Mouse (Mus musculus) midbrain, embryonic 16.5 days (tissue): ENCODE results near the gene Rpp21. TPM values are rescaled to one million over a fixed set of nuclear protein-coding genes. Genes with fewer than 3 reads are reported as not detected.

Source experiments
- ATAC-seq: fragments of 200-750 bp; cut with Nextera tagmentation; 2 replicates; pipeline ENCODE4 v1.8.0; 2017; ENCODE audit warnings: moderate TSS enrichment
- H3K27ac ChIP-seq: fragments of 300-500 bp; sonication (generic); 2 replicates; pipeline ENCODE4 v1.5.1; 2014; ENCODE audit warnings: mild to moderate bottlenecking, low read length, mixed read lengths
- H3K27me3 ChIP-seq: fragments of 300-500 bp; sonication (generic); 2 replicates; pipeline ENCODE4 v1.6.1; 2014; ENCODE audit warnings: low read depth, low read length, mixed read lengths; ENCODE audit not compliant: control insufficient read depth, insufficient read depth
- H3K36me3 ChIP-seq: fragments of 300-500 bp; sonication (generic); 2 replicates; pipeline ENCODE4 v1.6.1; 2014; ENCODE audit warnings: mild to moderate bottlenecking, low read length, moderate library complexity, mixed read lengths; ENCODE audit not compliant: control insufficient read depth, insufficient read depth
- H3K4me1 ChIP-seq: fragments of 300-500 bp; sonication (generic); 2 replicates; pipeline ENCODE4 v1.6.1; 2014; ENCODE audit warnings: mild to moderate bottlenecking, low read length, mixed read lengths; ENCODE audit not compliant: control insufficient read depth, insufficient read depth
- H3K4me2 ChIP-seq: fragments of 300-500 bp; sonication (generic); 2 replicates; pipeline ENCODE4 v1.6.1; 2014; ENCODE audit warnings: mild to moderate bottlenecking, low read length, mixed read lengths
- H3K4me3 ChIP-seq: fragments of 300-500 bp; sonication (generic); 2 replicates; pipeline ENCODE4 v1.5.1; 2014; ENCODE audit warnings: low read depth, mild to moderate bottlenecking, low read length, moderate library complexity, mixed read lengths
- H3K9ac ChIP-seq: fragments of 300-500 bp; sonication (generic); 2 replicates; pipeline ENCODE4 v1.6.1; 2014; ENCODE audit warnings: low read depth, low read length, mixed read lengths
- H3K9me3 ChIP-seq: fragments of 300-500 bp; sonication (generic); replicated peaks from 2 replicates; pipeline ENCODE4 v1.6.1; 2014; ENCODE audit warnings: mild to moderate bottlenecking, low read length, mixed read lengths; ENCODE audit not compliant: control insufficient read depth, poor library complexity, severe bottlenecking
- WGBS: fragments of 180-500 bp; shearing (Covaris S2); extraction: QIAGEN DNeasy Blood & Tissue Kit; methylation state at CpG from one replicate; pipeline ENCODE4 v1.1.7; 2014; 5-methylcytosine and 5-hydroxymethylcytosine counted together
- polyA plus RNA-seq: library from polyadenylated mRNA; unstranded; fragments of >200 nt; fragmentation: Nextera tagmentation; extraction: Ambion mirVana; gene quantifications from 2 replicates; pipeline ENCODE4 v1.2.1, GENCODE M21; 2015

The Rpp21 gene
- polyA plus RNA-seq, 1 experiment from 2014 or later: 135 TPM

DNA sequence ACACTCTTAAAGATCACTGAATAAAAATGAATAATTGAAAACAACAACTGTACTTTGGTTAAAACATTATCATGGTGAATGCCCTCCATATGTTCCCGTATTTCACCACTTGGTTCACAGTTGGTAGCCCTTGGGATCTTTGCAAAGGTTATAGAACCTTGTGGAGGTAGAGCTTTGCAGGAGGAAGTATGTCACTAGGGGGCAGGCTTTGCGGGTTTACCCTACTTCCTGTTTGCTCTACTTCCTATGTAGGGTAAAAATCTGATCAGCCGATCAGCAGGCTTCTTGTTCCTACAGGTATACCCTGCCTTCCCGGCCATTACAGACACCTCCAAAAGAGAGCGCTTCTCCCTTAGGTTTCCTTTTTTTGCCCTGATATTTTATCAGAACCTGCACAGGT is 8.0 kb upstream of the Rpp21 start:
- 76% methylated on average over 5 of the region's 5 CpGs for WGBS
- Histone ChIP-seq H3K36me3 (peaks cover 32% of the 10 kb centered on the region), H3K9me3 (no peaks in the 10 kb centered on the region)

DNA sequence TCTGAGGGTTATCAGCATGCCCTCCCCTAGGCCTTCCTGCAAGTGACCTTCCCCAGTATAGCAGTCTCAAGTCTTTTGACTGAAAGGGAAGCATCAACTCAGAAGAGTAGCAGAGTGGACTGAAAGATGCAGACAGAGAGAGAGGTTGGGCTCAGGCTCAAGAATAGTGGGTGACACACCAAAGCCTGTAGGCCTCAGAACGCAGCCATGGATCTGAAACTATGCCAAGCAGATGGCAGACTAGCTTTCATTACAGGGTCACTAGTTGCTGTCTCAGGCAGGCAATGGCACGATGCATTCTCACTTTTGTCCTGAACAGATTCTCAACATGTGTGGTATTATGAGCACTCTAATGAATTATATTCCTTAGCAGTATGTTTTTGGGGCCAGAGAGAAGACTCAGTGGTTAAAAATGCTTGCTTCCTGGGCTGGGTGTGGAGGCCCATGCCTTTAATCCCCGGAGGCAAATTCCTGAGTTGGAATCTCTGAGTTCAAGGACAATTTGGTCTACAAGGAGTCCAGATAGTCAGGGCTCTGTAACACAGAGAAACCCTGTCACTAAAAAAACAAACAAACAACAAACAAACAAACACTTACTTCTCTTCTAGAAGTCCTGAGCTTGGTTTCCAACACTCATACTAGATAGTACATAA is 6.5 kb upstream of the Rpp21 start:
- H3K27me3 ChIP-seq: no peaks in the 10 kb centered on the region
- no peaks in the 10 kb centered on the region for H3K9me3 ChIP-seq
- WGBS: 87% methylated on average over 3 of the region's 3 CpGs
- H3K4me1 ChIP-seq: no peaks in the 10 kb centered on the region
- ATAC-seq: no peak
- H3K27ac ChIP-seq: no peak overlapping the region
- H3K36me3 ChIP-seq: peaks cover 43% of the 10 kb centered on the region
- H3K9ac ChIP-seq: no peak overlapping the region
- H3K4me2 ChIP-seq: no peak overlapping the region
- H3K4me3 ChIP-seq: no peak overlapping the region

More for the DNA sequence above, 8.0 kb upstream of the Rpp21 start:
- Histone ChIP-seq H3K4me3 (no peak overlapping the region), H3K27ac (no peak overlapping the region), H3K4me2 (no peak overlapping the region), H3K9ac (no peak overlapping the region), H3K4me1 (peaks cover 9% of the 10 kb centered on the region; the same call in 1 of the 2 replicates), H3K27me3 (no peaks in the 10 kb centered on the region)
- no peak for ATAC-seq

GRCm38 (mm10) chr17:36261511-36262166 is 3.8 kb upstream of the Rpp21 start:
- Histone ChIP-seq H3K4me2 (no peak overlapping the region), H3K4me1 (peaks cover 7% of the 10 kb centered on the region; the same call in 1 of the 2 replicates), H3K9me3 (no peaks in the 10 kb centered on the region), H3K9ac (no peak overlapping the region), H3K4me3 (no peak overlapping the region), H3K27ac (no peak overlapping the region), H3K36me3 (peaks cover 37% of the 10 kb centered on the region), H3K27me3 (no peaks in the 10 kb centered on the region)
- ATAC-seq: no peak
- 97% methylated on average over 9 of the region's 9 CpGs for WGBS

DNA sequence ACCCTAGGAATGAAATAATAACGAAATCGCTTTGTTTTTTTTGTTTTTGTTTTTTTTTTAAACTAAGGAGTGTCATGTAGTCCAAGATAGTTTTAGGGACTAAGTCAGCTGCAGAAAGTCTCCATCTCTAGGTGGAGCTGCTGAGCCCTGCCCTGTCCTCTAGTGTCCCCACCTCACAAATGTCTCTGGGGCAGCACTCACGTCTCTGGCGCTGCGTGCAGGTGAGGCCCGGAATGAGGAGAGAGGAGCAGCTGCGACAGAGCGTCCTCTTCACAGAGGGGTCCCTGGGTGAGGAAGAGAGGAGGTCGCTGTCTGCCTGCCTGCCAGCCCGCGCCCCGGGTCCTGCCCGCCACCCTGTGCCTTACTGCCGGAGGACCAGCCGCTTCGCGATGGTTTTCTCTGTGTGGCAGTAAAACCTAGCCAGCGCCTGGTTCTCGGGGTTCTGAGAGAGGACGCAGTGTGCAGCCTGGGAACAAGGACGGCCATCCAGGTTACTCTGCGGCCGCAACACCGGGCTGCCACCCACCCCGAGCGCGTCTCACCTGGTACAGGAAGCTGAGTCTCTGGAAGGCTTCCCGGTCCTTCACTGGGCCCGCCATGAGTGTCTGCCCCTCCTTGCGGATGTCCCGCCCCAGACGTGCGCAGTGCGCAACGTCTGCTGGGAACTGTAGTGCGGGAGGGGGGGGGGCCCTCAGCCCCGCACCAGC is 475 bp downstream of the Rpp21 start:
- ATAC-seq: peak; percentile 98
- Histone ChIP-seq H3K9me3 (no peaks in the 10 kb centered on the region), H3K27ac (peak overlapping the region; percentile 91), H3K4me3 (peak overlapping the region; percentile 87), H3K4me1 (peaks cover 10% of the 10 kb centered on the region; the same call in 1 of the 2 replicates), H3K36me3 (peaks cover 23% of the 10 kb centered on the region), H3K4me2 (peak overlapping the region; percentile 60), H3K9ac (peak overlapping the region; percentile 91), H3K27me3 (peaks cover under 1% of the 10 kb centered on the region; the same call in 1 of the 2 replicates)
- WGBS: under 1% methylated on average over 37 of the region's 37 CpGs

- no peak overlapping the region for H3K4me2 ChIP-seq
- H3K9ac ChIP-seq: no peak overlapping the region
- 0 out of 2 replicates have a peak, but pooled peaks cover 2% of the 10 kb centered on the region for H3K36me3 ChIP-seq
- no peak overlapping the region for H3K27ac ChIP-seq
- 63% methylated on average over 6 of the region's 6 CpGs for WGBS
- no peak for ATAC-seq
- H3K4me3 ChIP-seq: no peak overlapping the region
- H3K9me3 ChIP-seq: no peaks in the 10 kb centered on the region
- peaks cover 10% of the 10 kb centered on the region; the same call in 1 of the 2 replicates for H3K4me1 ChIP-seq
- H3K27me3 ChIP-seq: peaks cover 16% of the 10 kb centered on the region
These were observed 4.7 kb downstream of the Rpp21 start for GRCm38 (mm10) chr17:36253087-36253600.

GRCm38 (mm10) chr17:36252250-36252876 is 5.5 kb downstream of the Rpp21 start:
- 0 out of 2 replicates have a peak overlapping the region, but pooled peaks have one; percentile 41 for H3K9ac ChIP-seq
- peak overlapping the region; percentile 21 for H3K4me3 ChIP-seq
- H3K36me3 ChIP-seq: 0 out of 2 replicates have a peak, but pooled peaks cover 2% of the 10 kb centered on the region
- 14% methylated on average over 25 of the region's 25 CpGs for WGBS
- peak overlapping the region; percentile 47 for H3K4me2 ChIP-seq
- H3K27ac ChIP-seq: no peak overlapping the region
- peaks cover 8% of the 10 kb centered on the region; the same call in 1 of the 2 replicates for H3K4me1 ChIP-seq
- no peaks in the 10 kb centered on the region for H3K9me3 ChIP-seq
- H3K27me3 ChIP-seq: peaks cover 19% of the 10 kb centered on the region
- no peak for ATAC-seq

GRCm38 (mm10) chr17:36248886-36249285 is 9.0 kb downstream of the Rpp21 start:
- 27% methylated on average over 33 of the region's 33 CpGs for WGBS

DNA sequence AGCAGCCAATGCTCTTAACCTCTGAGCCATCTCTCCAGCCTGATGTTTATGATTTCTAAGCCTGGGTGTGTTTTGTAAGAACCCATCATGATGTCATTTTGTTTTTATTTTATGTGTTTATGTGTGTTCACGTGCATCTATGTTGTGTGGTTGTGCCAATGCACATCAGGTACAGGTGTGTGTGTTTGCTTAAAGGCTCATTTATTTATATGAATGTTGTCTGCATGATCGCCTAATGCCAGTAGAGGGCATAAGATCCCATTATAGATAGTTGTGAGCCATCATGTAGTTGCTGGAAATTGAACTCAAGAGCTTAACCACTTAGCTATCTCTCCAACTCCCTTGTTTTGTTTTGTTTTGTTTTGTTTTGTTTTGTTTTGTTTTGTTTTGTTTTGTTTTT is 12.1 kb downstream of the Rpp21 start:
- H3K4me1 ChIP-seq: no peaks in the 10 kb centered on the region
- H3K4me3 ChIP-seq: no peak overlapping the region
- no peaks in the 10 kb centered on the region for H3K9me3 ChIP-seq
- H3K36me3 ChIP-seq: no peaks in the 10 kb centered on the region
- 91% methylated on average over 2 of the region's 2 CpGs for WGBS
- H3K4me2 ChIP-seq: no peak overlapping the region
- H3K27ac ChIP-seq: no peak overlapping the region
- peaks cover 15% of the 10 kb centered on the region for H3K27me3 ChIP-seq
- H3K9ac ChIP-seq: no peak overlapping the region
- no peak for ATAC-seq

More at GRCm38 (mm10) chr17:36248886-36249285, 9.0 kb downstream of the Rpp21 start:
- Histone ChIP-seq H3K9me3 (no peaks in the 10 kb centered on the region), H3K27me3 (peaks cover 19% of the 10 kb centered on the region), H3K4me3 (no peak overlapping the region), H3K36me3 (no peaks in the 10 kb centered on the region), H3K27ac (no peak overlapping the region), H3K4me1 (no peaks in the 10 kb centered on the region), H3K9ac (no peak overlapping the region), H3K4me2 (no peak overlapping the region)
- ATAC-seq: no peak
